Mouse (Mus musculus) heart, adult 11 months (tissue): ENCODE data around the gene Mplkip.
A peak's percentile ranks its signal among the peaks of the same experiment; 100 is the strongest.

ENCODE experiments used
- DNase-seq: peaks from one replicate; pipeline ENCODE4 v3.0.0; 2022

Mplkip gene

DNA sequence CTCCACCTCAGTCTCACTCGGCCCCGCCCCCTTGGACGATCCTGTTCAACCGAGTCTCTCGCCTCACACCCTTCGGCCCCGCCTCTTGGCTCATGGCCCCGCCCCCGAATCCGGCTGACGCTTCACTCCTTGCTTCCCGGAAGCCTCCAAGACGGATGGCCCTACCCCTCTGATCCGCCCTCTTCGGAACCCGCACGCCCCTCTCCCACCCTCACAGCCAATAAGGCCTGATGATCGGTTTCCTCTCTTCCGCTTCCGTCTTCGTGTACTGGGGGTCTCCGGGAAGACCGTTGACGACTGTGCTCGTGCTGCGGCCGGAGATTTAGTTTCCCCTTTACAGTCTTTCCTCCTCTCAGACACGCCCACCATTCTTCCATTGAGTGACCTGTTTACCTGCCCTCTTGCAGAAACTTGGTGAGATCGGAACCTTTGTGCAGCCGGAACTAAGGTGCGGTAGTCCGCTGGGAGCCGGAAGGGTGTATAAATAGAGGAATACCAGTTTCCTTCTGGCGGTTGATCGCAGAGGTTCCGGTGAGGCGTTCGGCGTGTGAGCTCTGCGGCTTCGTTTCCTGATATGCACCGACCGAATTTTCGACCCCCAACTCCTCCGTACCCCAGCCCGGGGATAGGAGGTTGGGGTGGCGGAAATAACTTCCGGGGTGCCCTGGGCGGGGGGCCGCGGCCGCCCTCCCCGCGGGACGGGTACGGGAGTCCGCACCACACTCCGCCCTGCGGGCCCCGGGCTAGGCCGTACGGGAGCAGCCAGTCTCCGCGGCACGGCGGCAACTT is at the start of gene Mplkip, which contains the start of gene Sugct:
Gene Mplkip, plus strand, starts transcription at position 282 of the 789 bp plus-strand sequence.
Gene Sugct, minus strand, starts transcription at position 643 of the 789 bp plus-strand sequence.
- peak; percentile 100 for DNase-seq

DNA sequence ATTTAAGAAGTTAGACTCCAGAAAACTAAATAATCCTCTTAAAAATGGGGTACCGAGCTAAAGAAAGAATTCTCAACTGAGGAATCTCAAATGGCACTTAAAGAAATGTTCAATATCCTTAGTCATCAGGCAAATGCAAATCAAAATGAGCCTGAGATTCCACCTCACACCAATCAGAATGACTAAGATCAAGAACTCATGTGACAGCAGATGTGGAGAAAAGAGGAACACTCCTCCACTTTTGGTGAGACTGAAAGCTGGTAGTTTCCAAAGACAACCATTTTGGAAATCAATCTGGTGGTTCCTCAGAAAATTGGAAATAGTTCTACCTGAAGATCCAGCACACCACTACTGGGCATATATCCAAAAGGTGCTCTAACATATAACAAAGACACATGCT is 27.6 kb upstream of the Mplkip start:
- no peak for DNase-seq

DNA sequence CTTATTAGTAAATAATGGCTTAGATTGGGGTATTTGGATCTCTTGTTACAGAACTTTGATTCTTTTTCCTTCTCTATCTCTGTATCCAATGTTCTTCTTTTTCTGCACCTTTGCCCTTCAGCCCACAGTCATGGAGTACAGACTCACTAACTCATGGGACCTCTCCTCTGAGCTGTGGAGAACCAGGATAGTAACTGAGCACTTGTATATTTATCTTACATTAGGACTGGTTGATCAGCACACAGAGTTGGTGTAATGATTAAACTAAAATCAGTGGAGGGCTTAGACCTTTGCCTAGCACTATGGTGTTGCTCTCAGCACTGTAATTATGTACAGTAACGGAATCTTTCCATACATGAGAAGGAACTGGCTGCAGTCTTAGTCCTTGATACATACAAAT is 23.9 kb upstream of the Mplkip start:
- no peak for DNase-seq

DNA sequence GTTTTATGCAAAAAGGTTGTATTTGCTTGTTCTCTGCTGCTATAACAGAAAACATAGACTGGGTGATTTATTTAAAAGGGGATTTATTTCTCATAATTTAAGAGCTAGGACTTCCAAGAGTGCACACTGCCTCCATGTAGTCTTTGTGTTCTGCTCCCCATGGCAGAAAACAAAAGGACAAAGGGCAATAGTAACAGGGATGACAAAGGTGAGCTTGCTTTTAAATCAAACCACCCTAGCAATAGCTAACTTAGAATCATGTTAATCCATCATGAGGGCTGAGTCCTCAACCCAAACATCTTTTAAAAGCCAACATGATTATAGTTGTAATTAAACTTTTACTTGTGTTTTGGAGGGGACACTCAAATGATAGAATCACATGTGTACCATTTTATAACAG is 5.5 kb upstream of the Mplkip start:
- DNase-seq: no peak

DNA sequence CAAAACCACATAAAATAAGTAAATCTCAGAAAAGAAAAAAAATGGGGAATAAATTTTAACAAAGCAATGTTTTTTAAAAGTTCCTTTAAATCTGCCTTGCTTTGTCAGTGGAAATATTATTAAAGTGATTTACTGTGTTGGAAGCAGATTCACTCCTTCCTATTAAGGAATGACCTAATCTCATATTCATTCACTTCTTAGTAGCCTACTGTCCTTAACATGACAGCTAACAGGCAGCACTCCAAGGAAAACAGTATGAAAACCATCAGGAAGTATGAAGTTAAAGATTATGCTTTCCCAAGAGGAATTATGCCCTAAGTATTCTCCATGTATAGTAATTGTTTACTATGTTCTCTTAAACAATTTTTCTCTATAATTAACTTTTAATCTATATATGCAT is 4.3 kb upstream of the Mplkip start:
- DNase-seq: no peak

DNA sequence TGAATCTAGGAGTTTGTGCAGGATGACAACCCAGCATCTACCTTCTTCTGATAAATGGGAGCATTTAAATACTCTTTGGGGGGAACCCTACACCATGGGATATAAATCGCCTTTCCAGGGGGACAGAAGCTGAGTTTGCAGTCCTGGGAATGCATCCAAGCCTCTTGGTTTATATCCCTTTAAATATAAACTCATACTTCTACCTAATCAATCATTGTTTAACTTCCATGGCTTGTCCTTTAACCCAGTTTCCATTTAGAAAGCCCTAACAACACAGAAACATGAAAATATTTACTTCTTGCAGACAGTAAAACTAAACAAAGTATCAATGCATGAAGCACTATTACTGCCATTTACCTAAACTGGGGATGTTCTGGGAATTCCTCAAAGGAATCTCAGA is 3.6 kb upstream of the Mplkip start:
- DNase-seq: no peak

DNA sequence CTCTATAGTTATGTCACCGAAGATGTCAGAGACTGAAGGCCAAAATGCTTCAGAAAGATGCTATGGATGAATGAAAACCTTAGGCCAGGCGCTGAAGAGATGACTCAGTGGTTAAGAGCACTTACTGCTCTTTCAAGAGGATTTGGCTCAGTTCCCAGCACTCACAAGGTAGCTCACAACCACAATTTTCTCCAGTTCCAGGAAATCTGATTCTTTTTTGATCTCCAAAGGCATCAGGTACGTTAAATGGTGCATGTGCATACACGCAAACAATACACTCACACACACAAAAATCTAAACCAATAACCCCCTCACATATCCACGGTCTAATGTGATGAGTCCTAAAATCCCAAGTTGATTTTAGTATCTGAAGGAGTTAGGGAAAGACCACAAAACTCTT is 1.2 kb upstream of the Mplkip start:
- DNase-seq: no peak

DNA sequence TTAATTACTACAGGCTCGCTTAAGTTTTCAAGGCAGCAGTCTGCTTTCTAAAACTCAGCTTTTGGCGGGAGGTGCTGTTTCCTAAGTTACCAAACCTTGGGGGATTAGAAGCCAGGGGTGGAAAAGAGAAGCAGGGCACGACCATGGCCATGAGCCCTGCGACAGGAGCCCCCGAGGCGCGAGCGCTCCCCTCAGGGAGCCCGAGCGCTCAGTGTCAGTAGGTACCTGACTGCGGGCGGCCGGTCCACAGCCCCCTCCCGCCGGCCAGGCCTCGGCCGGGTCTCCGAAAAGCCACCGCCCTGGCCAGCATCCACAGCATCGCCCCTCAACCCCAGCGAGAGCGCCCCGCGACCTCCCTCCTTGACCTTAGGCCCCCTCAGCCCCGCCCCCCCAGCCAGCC is 578 bp upstream of the Mplkip start:
- DNase-seq: no peak

DNA sequence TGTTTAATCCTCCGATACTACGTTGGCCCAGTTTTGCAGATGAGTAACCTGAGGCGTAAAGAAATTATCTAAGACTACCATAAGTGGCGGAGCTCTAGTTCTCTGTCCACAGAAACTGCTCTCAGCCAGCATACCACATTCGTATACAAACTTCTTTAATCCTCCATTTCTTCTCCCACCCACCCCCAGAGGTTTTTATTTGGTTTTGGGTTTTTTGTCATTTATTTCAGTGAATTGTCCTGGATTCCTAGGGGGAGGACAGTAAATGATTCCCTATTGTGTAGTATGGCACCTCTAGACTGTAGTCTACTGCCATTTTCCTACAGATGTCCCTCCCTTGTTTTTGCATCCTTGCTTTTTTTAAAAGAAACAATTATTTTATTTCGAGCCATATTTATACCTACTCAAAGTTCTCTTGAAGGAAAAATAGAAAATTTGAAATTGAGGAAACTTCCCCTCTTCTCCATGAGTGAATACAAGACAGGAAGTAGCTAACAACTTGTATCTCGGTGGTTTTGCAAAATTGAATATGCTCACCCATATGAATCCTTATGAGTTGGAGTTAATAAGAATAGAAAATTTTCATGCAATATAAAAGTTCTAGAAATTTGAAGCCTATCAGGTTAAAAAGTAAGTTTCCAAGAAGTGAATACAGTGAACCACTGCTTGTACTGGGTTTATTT is 1.0 kb downstream of the Mplkip start:
- no peak for DNase-seq

DNA sequence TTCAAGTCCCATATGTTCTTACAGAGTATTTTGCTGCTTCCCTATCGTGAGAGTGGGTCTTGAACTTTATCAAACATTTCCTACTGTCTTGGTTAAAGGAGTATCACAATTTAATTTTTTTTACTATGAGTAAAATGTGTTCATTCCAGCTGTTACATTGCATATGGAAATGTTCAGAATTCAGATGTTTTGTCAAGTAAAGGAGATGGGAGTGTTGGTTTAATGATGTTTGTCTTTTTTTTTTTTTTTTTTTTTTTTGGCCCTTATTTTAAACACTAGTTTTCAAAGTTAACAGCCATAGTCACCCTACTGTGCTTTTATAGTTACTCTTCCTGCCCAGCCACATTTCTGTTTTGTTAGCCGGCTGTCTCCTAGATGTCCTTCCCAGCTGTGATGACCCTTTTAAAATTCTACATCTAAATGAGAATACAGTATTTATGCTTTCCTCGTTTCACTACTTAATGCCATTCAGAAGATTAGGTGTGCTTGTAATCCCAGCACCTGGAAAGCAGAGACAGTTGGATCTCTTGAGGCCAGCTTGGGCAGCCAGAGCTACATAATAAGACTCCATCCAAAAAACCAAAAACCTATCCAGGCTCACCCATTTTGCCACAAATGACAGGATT is 5.2 kb downstream of the Mplkip start:
- DNase-seq: no peak

DNA sequence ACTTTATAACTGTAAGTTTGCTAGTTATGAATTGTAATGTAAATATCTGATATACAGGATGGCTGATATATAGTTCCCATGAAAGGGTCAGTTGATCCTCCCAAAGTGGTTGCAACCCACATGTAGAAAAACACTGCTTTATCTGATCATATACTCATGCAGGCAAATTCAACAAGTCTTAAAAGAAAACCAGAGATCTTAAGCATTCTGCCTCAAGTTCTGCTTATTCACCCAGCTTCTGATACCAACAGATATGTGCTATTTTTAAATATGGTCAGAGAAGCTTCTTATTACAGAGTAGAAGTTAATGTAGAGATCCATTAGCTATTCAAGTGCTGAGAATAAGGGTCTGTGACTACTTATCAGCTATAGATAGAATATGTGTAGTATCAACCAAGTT is 6.3 kb downstream of the Mplkip start:
- no peak for DNase-seq

DNA sequence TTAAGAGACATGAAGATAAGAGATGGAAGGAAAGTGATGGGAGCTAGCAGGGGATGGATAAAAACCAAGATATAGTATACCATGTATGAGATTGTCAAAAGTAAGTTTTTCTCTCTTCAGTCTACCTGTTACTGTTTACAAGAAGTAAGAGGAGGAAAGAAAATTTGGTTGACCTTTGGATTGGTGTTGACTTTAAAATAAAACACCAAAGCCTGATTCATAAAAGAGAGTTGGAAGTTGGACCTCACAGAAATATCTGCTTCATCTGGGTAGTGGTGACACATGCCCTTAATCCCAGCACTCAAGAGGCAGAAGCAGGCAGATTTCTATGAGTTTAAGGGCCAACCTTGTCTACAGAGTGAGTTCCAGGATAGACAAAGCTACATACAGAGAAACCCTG is 7.3 kb downstream of the Mplkip start:
- DNase-seq: no peak

DNA sequence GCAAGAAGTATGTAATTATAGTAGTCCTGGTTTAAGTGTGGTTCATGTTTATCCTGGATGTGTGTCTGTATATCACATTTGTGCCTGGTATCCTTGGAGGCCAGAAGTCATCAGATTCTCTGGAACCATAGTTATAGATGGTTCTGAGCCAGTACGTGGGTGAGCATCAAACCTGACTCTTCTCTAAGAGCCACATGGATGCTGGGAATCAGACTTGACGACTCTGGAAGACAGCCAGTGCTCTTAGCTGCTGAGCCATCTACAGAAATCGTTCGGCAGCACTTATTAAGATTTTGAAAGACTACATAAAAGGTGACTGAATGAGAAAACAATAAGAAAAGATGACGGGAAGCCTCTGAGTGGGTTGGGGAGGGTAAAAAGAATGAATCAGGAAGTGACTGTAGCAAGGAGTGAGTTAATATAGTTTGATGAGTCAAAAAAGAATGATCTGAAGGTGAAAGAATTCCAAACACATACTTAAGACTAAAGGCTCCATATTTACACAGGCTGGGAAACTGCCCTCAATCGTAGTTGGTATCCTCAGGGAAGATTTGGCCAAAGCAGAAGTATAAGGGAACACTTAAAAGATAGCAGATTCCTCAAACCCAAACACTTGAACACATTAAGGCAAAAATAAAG is 10.3 kb downstream of the Mplkip start:
- DNase-seq: no peak

DNA sequence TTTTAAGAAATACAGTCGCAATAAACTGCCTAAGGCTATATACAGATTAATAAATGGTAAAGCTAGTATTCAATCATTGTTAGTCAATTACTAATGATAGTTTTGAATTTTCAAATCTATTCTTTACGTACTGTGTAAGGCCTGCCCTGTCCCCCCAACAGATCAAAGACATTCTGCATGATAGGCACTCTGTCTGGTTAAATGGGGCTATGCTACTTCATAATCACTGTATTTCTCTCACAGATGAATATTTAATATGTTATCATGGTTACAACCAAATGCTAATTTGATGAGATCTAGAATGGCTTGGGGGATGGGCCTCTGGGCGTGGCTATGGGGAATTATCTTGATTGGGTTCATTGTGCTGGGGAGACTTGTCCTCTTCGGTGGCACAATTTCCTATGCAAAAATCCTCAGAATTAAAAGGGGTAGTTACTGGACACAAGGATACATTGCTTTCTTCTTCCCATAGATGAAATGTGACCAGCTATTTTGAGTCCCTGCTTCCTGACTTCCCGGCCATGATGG is 13.9 kb downstream of the Mplkip start:
- DNase-seq: no peak

DNA sequence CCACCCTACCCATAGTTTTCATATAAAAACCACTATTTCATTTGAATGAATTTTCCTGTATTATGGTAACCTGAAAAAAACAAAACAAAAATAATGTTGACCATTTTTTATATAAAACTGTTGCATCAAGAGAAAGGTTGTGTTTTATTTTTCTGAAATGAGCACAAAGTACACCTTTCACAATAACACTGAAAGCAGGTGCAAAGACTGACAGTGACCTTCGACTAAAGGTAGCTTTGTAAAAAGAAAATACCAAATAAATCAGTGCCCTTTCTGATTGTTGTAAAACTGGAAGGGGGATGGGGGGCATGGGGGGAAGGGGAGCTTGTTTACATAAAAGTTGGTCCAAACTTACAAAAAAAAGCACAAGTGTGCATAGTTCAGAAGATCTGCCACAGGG is 22.4 kb downstream of the Mplkip start:
- DNase-seq: no peak

DNA sequence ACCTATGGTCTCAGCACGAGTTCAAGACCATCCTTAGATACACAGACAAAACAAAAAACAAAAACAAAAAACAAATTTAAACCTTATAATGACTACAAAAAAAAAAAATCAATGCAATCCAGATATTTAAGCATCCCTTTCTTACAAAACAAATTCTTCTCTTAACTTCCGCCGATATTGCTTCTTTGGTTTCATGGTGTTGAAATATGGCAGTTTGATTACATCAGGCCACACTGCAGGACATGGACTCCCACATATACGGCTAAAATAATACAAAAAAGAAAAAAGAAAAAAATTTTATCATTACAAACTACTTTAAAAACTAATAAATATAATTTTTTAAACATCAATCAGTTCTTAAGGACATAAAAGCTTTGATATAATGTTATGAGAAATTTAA is 32.9 kb downstream of the Mplkip start:
- DNase-seq: no peak

DNA sequence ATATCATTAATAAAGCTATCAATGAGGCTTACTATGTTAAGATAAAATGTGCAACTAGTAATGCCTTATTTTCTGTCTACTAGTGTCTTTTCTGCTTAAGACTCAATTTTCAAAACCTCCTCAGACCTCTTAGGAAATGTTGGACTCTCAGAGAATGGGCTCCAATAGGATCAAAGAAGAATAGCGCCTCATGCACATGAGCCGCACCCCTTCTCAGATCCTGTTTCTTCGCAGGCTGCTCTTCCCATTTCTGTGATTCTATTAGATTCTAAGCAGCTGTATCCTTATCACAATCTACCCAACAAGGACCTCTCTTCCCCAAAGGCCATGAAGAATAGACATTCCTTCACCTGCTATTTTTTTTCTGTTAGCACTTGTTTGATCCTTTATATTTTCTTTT is 33.8 kb downstream of the Mplkip start:
- DNase-seq: no peak
